Mouse (Mus musculus) urinary bladder, adult 2 months (tissue): Measurements from ENCODE around the gene Olfr722. TPM values are rescaled to one million over a fixed set of nuclear protein-coding genes. Genes with fewer than 3 reads are reported as not detected.
"Not testable (repeated sequence)": the region's sequence is repeated elsewhere in the genome, so short reads cannot be mapped to it uniquely, and the experiment has no call there.

Experiments used
- DNase-seq: peaks from one replicate; pipeline ENCODE4 v3.0.0; 2022; ENCODE audit warnings: low spot score
- polyA plus RNA-seq: library from polyadenylated mRNA; depleted of rRNA; stranded (reverse); fragments of >200 nt; gene quantifications from 2 replicates; pipeline ENCODE4 v1.2.3, GENCODE M21; 2012; rRNA removed

Olfr722 gene
- polyA plus RNA-seq = not detected in 2 replicates

GRCm38 (mm10) chr14:49901899-49902298 is at the start of gene Olfr722:
Olfr722 (minus strand) TSS chr14:49901999.
- DNase-seq = no peak

GRCm38 (mm10) chr14:49931687-49932086 is 29.9 kb upstream of the Olfr722 start, which contains the start of gene Olfr723:
Olfr723 (minus strand) TSS chr14:49931787.
- DNase-seq = not testable (repeated sequence)

- DNase-seq = no peak
These were observed 41.4 kb downstream of the Olfr722 start for GRCm38 (mm10) chr14:49860387-49860786.

Other genes starting within 250 kb of the Olfr722 start
- 29.4 and 32.1 TPM in 2 replicates for gene Armh4, start 118.6 kb downstream of the Olfr722 start, polyA plus RNA-seq
- not detected in 2 replicates for gene Olfr723, start 29.8 kb upstream of the Olfr722 start, polyA plus RNA-seq
- not detected in 2 replicates for gene Olfr724, start 61.3 kb upstream of the Olfr722 start, polyA plus RNA-seq
- not detected in 2 replicates for gene Olfr725, start 138.4 kb upstream of the Olfr722 start, polyA plus RNA-seq
- not detected in 2 replicates for gene Olfr726, start 189.0 kb upstream of the Olfr722 start, polyA plus RNA-seq
- not detected in 2 replicates for gene Olfr727, start 221.2 kb upstream of the Olfr722 start, polyA plus RNA-seq
- not detected in 2 replicates for gene Olfr728, start 240.7 kb upstream of the Olfr722 start, polyA plus RNA-seq